Mouse (Mus musculus): ENCODE data around the gene Efcab11.

Gene Efcab11

DNA sequence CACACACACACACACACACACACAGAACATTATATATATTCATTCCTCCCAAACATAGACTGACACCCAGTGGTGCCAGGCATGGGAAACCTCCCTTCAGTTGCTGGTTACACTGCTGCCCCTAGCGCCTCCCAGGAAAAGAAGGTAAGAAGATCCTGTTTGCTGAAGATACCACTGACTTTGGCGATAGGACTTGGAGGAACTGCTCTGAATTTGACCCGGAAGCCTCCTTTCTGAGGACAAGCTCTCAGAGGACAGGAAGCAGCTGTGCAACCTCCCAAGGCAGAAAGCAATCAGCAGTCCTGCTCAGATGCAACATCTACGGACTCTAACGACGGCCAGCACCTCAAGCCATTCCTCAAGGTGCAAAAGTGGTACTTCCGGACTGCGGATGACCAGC lies 142.6 kb downstream of the Efcab11 start:
- DNase-seq, result no peak

DNA sequence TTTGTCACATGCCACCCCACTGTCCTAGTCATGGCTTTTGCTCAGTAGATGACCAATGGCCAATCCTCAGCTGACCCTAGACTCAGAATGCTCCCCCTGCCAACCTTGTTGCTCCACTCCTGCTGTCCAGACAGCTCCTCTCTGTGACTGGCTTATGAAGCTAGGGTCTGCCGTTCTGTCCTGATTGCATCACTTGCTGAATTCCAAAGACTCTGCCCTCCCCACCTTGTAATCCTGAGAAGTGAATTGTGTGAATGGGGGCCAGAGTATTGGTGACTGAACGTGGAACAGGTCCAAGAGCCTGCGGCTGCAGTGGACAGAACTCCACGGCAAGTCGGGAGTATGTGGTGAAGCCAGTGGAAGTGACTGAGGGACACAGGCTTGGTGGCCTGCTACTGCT lies 145.0 kb downstream of the Efcab11 start:
- DNase-seq, result no peak

DNA sequence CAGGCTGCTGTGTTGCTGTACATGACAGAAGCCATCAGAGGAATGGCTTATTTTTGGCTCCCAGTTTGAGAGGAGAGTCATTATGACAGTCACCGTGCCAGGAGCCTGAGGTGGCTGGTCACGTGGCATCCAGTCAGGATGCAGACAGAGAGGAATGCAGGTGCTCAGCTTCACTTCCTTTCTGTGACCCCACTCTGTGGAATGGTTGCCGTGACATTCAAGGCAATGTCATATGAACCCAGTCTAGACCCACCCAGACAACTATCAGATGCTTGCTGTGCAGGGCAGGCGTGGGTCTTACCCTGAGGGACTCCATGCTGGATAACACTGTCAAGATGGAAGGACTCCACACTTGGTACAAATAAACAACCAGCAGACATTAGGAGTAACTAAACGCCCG lies 146.0 kb downstream of the Efcab11 start:
- no peak for DNase-seq

- no peak for DNase-seq
Measured at GRCm38 (mm10) chr12:99736971-99737370, 147.3 kb downstream of the Efcab11 start.

DNA sequence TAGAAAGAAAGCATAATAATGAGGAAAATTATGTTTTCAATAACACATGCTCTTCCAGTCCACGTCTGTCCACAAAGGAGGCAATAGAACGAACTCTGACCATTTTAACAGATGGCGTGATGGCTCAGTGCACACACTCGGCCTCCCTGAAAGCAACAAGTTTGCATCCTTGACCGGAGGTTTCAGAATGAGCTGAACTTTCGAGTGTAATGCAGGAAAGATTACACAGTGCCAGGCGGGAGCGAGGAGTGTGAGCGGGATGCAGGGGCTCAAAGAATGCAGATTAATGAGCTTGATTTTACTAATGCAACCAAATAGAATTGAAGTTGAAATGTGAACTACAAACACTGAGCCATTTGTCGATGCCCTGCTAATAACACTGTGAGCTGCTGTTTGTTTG lies 149.1 kb downstream of the Efcab11 start:
- DNase-seq, result no peak

- DNase-seq, result no peak
Measured at GRCm38 (mm10) chr12:99724206-99724605, 160.0 kb downstream of the Efcab11 start.

- no peak for DNase-seq
Measured at GRCm38 (mm10) chr12:99723791-99724190, 160.4 kb downstream of the Efcab11 start.

- DNase-seq, result peak; percentile 59
Measured at GRCm38 (mm10) chr12:99721318-99721717, 162.9 kb downstream of the Efcab11 start.

- no peak for DNase-seq
Measured at GRCm38 (mm10) chr12:99719777-99720176, 164.5 kb downstream of the Efcab11 start.

GRCm38 (mm10) chr12:99718161-99718560 lies 166.1 kb downstream of the Efcab11 start:
- no peak for DNase-seq

GRCm38 (mm10) chr12:99716038-99716610 lies 168.1 kb downstream of the Efcab11 start:
- peak; percentile 48 for DNase-seq

GRCm38 (mm10) chr12:99715129-99716037 lies 168.9 kb downstream of the Efcab11 start:
- DNase-seq, result no peak

- DNase-seq, result no peak
Measured at GRCm38 (mm10) chr12:99712214-99712613, 172.0 kb downstream of the Efcab11 start.

- DNase-seq, result no peak
Measured at GRCm38 (mm10) chr12:99702248-99702647, 182.0 kb downstream of the Efcab11 start.

GRCm38 (mm10) chr12:99700380-99700779 lies 183.9 kb downstream of the Efcab11 start:
- DNase-seq, result no peak

GRCm38 (mm10) chr12:99699379-99700023 lies 184.7 kb downstream of the Efcab11 start:
- no peak for DNase-seq

GRCm38 (mm10) chr12:99694066-99694465 lies 190.2 kb downstream of the Efcab11 start:
- DNase-seq, result no peak

GRCm38 (mm10) chr12:99686418-99686992 lies 197.7 kb downstream of the Efcab11 start:
- no peak for DNase-seq

DNA sequence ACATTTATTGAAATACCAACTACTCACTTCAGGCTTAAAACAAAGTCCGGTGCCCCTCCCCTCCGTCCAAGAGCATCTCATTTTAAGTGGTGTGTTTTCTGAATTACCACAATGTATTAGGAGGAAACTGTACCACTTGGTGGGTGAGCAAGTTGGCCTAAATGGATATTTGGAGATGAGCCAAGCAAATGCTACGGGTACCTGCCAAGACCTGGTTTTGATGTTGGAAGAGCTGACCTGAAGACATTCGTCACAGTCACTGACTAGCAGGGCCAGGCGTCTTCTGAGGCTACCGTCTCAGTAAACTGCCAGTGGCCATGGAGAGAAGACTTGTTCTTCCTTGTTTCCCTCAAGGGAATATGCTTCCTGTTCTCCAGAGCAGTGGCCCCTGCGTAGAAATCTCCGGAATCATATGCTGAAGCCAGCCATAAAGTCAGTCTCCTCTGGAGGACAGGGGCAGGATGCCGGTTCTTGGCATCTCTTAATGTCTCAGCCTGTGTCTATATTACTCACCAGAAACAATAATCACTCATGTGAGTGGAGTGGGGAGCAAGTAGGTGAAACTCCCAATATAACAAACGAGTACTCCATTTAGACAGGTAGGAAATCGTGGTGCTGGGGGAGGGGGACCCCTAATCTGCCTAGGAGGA lies 198.7 kb downstream of the Efcab11 start:
- no peak for DNase-seq

- no peak for DNase-seq
Measured at GRCm38 (mm10) chr12:99681681-99682080, 202.6 kb downstream of the Efcab11 start.

- DNase-seq, result no peak
Measured at GRCm38 (mm10) chr12:99671866-99672191, 212.4 kb downstream of the Efcab11 start.

GRCm38 (mm10) chr12:99671162-99671865 lies 212.9 kb downstream of the Efcab11 start:
- DNase-seq, result peak; percentile 14
